Mouse (Mus musculus): ENCODE measurements around the gene Fbln2.
A peak's percentile ranks its signal among the peaks of the same experiment; 100 is the strongest.

The Fbln2 gene

GRCm38 (mm10) chr6:91281747-91282146 lies 69.5 kb downstream of the Fbln2 start:
- DNase-seq: no peak

- DNase-seq: no peak
Measured at GRCm38 (mm10) chr6:91283031-91283430, 70.8 kb downstream of the Fbln2 start.

GRCm38 (mm10) chr6:91284521-91285449 lies 72.5 kb downstream of the Fbln2 start:
- DNase-seq: no peak

- DNase-seq: peak; percentile 85
Measured at GRCm38 (mm10) chr6:91285450-91285790, 73.2 kb downstream of the Fbln2 start.

- DNase-seq: no peak
Measured at GRCm38 (mm10) chr6:91285814-91286545, 73.7 kb downstream of the Fbln2 start.

GRCm38 (mm10) chr6:91286624-91287023 lies 74.4 kb downstream of the Fbln2 start:
- DNase-seq: peak; percentile 78

GRCm38 (mm10) chr6:91287148-91287547 lies 74.9 kb downstream of the Fbln2 start:
- no peak for DNase-seq

GRCm38 (mm10) chr6:91287636-91288035 lies 75.4 kb downstream of the Fbln2 start:
- no peak for DNase-seq

- no peak for DNase-seq
Measured at GRCm38 (mm10) chr6:91288251-91288785, 76.1 kb downstream of the Fbln2 start.

- DNase-seq: no peak
Measured at GRCm38 (mm10) chr6:91288961-91289360, 76.7 kb downstream of the Fbln2 start.

- no peak for DNase-seq
Measured at GRCm38 (mm10) chr6:91290937-91291336, 78.7 kb downstream of the Fbln2 start.

- DNase-seq: no peak
Measured at GRCm38 (mm10) chr6:91295431-91295830, 83.2 kb downstream of the Fbln2 start.

GRCm38 (mm10) chr6:91298828-91299227 lies 86.6 kb downstream of the Fbln2 start:
- no peak for DNase-seq

- DNase-seq: no peak
Measured at GRCm38 (mm10) chr6:91300079-91300478, 87.8 kb downstream of the Fbln2 start.

- no peak for DNase-seq
Measured at GRCm38 (mm10) chr6:91301839-91302238, 89.6 kb downstream of the Fbln2 start.

GRCm38 (mm10) chr6:91302337-91302736 lies 90.1 kb downstream of the Fbln2 start:
- no peak for DNase-seq

- no peak for DNase-seq
Measured at GRCm38 (mm10) chr6:91304172-91304571, 91.9 kb downstream of the Fbln2 start.

- DNase-seq: no peak
Measured at GRCm38 (mm10) chr6:91307972-91308371, 95.7 kb downstream of the Fbln2 start.

- no peak for DNase-seq
Measured at GRCm38 (mm10) chr6:91311204-91311603, 98.9 kb downstream of the Fbln2 start.

GRCm38 (mm10) chr6:91312491-91312890 lies 100.2 kb downstream of the Fbln2 start:
- no peak for DNase-seq

Data from kidney, adult 18-20 months (tissue).